Mouse (Mus musculus) bone marrow macrophage, adult 2 months (primary cell): ENCODE data around the gene Snrpb. TPM values are rescaled to one million over a fixed set of nuclear protein-coding genes. Genes with fewer than 3 reads are reported as not detected.

Experiments used
- H3K27ac ChIP-seq: 2 replicates; pipeline ENCODE4 v1.5.1; 2012; ENCODE audit warnings: low read depth, low read length; ENCODE audit not compliant: insufficient read depth
- H3K4me1 ChIP-seq: 2 replicates; pipeline ENCODE4 v1.6.1; 2012; ENCODE audit warnings: low read length; ENCODE audit not compliant: control insufficient read depth, insufficient read depth
- H3K4me3 ChIP-seq: 2 replicates; pipeline ENCODE4 v1.5.1; 2012; ENCODE audit warnings: mild to moderate bottlenecking, low read length, moderate library complexity; ENCODE audit not compliant: insufficient read depth
- CTCF ChIP-seq: IDR thresholded peaks from 2 replicates; pipeline ENCODE4 v1.5.1; 2012; ENCODE audit warnings: low read depth, mild to moderate bottlenecking, low read length, moderate library complexity
- POLR2A ChIP-seq: IDR thresholded peaks from 2 replicates; pipeline ENCODE4 v1.6.1; 2012; ENCODE audit warnings: mild to moderate bottlenecking, low read depth, low read length, borderline replicate concordance
- polyA plus RNA-seq: library from polyadenylated mRNA; stranded (reverse); fragments of >200 nt; gene quantifications from 2 replicates; pipeline ENCODE4 v1.2.4, GENCODE M21; 2012; ENCODE audit not compliant: missing spikeins, insufficient read depth, insufficient read length

Snrpb gene
- polyA plus RNA-seq: 154 and 166 TPM in 2 replicates

- Histone ChIP-seq H3K4me3 (peak within 1 kb of the TSS; percentile 96), H3K4me1 (peaks cover 8% of the 10 kb centered on the region), H3K27ac (peak within 1 kb of the TSS; percentile 76)
- TF ChIP-seq POLR2A (no peak), CTCF (no peak)
These were observed at the start of gene Snrpb for GRCm38 (mm10) chr2:130178706-130179506. Gene Snrpb, minus strand, starts transcription at chr2:130179403.

- Histone ChIP-seq H3K27ac (no peak overlapping the region), H3K4me3 (no peak overlapping the region), H3K4me1 (no peaks in the 10 kb centered on the region)
- no peak for TF ChIP-seq CTCF
- no peak for TF ChIP-seq POLR2A
These were observed 32.4 kb upstream of the Snrpb start for GRCm38 (mm10) chr2:130211581-130211980.

- Histone ChIP-seq H3K27ac (no peak overlapping the region), H3K4me1 (no peaks in the 10 kb centered on the region), H3K4me3 (no peak overlapping the region)
- no peak for TF ChIP-seq POLR2A
- TF ChIP-seq CTCF: no peak
These were observed 30.4 kb upstream of the Snrpb start for GRCm38 (mm10) chr2:130209636-130210035.

- no peak overlapping the region for H3K4me3 ChIP-seq
- H3K27ac ChIP-seq: no peak overlapping the region
- no peak for TF ChIP-seq CTCF
- no peak for TF ChIP-seq POLR2A
- no peaks in the 10 kb centered on the region for H3K4me1 ChIP-seq
These were observed 28.8 kb upstream of the Snrpb start for GRCm38 (mm10) chr2:130207996-130208395.

GRCm38 (mm10) chr2:130207376-130207775, 28.2 kb upstream of the Snrpb start:
- no peak for TF ChIP-seq POLR2A
- TF ChIP-seq CTCF: no peak
- Histone ChIP-seq H3K27ac (no peak overlapping the region), H3K4me1 (no peaks in the 10 kb centered on the region), H3K4me3 (no peak overlapping the region)

GRCm38 (mm10) chr2:130200961-130201360, 21.8 kb upstream of the Snrpb start:
- no peak overlapping the region for H3K4me3 ChIP-seq
- H3K27ac ChIP-seq: no peak overlapping the region
- H3K4me1 ChIP-seq: no peaks in the 10 kb centered on the region
- TF ChIP-seq POLR2A: no peak
- no peak for TF ChIP-seq CTCF

GRCm38 (mm10) chr2:130194894-130195293, 15.7 kb upstream of the Snrpb start, which contains the start of gene Tmc2:
Gene Tmc2, plus strand, starts transcription at chr2:130195194.
- Histone ChIP-seq H3K4me3 (no peak within 1 kb of the TSS), H3K4me1 (no peaks in the 10 kb centered on the region), H3K27ac (no peak within 1 kb of the TSS)
- no peak for TF ChIP-seq POLR2A
- no peak for TF ChIP-seq CTCF

- TF ChIP-seq CTCF: no peak
- TF ChIP-seq POLR2A: no peak
- H3K27ac ChIP-seq: no peak overlapping the region
- no peaks in the 10 kb centered on the region for H3K4me1 ChIP-seq
- no peak overlapping the region for H3K4me3 ChIP-seq
These were observed 9.2 kb upstream of the Snrpb start for GRCm38 (mm10) chr2:130188391-130188790.

GRCm38 (mm10) chr2:130179507-130180019, 360 bp upstream of the Snrpb start:
- Histone ChIP-seq H3K4me1 (peaks cover 8% of the 10 kb centered on the region), H3K4me3 (peak overlapping the region; percentile 96), H3K27ac (peak overlapping the region; percentile 20)
- no peak for TF ChIP-seq POLR2A
- no peak for TF ChIP-seq CTCF

- H3K4me3 ChIP-seq: peak overlapping the region; percentile 96
- H3K27ac ChIP-seq: peak overlapping the region; percentile 76
- TF ChIP-seq POLR2A (no peak), CTCF (no peak)
- H3K4me1 ChIP-seq: peaks cover 8% of the 10 kb centered on the region
These were observed 860 bp downstream of the Snrpb start for GRCm38 (mm10) chr2:130178381-130178705.
